Mouse (Mus musculus) brain, adult 2 months (tissue): ENCODE measurements at regions not wholly inside any gene's neighbourhood (a gene's known extent, or its start where the extent isn't known, plus 50 kb on each side); places are given as distances from the start of the nearest gene placed in this dataset.

Experiments used
- DNase-seq: peaks from one replicate; pipeline ENCODE4 v3.0.0; 2011; ENCODE audit warnings: low read depth, low spot score

GRCm38 (mm10) chr3:144378524-144379225, 173.7 kb upstream of the Lmo4 start:
- DNase-seq: no peak

- DNase-seq: peak; percentile 66
Measured at GRCm38 (mm10) chr3:144377626-144378523, 172.9 kb upstream of the Lmo4 start.

GRCm38 (mm10) chr3:144376463-144377402, 171.7 kb upstream of the Lmo4 start:
- DNase-seq: no peak

GRCm38 (mm10) chr3:144375725-144376412, 170.8 kb upstream of the Lmo4 start:
- no peak for DNase-seq

- no peak for DNase-seq
Measured at GRCm38 (mm10) chr3:144368300-144368699, 163.3 kb upstream of the Lmo4 start.

GRCm38 (mm10) chr3:144367766-144368116, 162.7 kb upstream of the Lmo4 start:
- DNase-seq: no peak

- DNase-seq: peak; percentile 72
Measured at GRCm38 (mm10) chr3:144366976-144367765, 162.2 kb upstream of the Lmo4 start.

GRCm38 (mm10) chr3:144365894-144366293, 160.9 kb upstream of the Lmo4 start:
- no peak for DNase-seq

- DNase-seq: peak; percentile 20
Measured at GRCm38 (mm10) chr3:144362472-144362871, 157.5 kb upstream of the Lmo4 start.

GRCm38 (mm10) chr3:144361203-144361978, 156.4 kb upstream of the Lmo4 start:
- DNase-seq: no peak

GRCm38 (mm10) chr3:144356948-144357295, 151.9 kb upstream of the Lmo4 start:
- DNase-seq: no peak

GRCm38 (mm10) chr3:144356103-144356947, 151.3 kb upstream of the Lmo4 start:
- no peak for DNase-seq

- no peak for DNase-seq
Measured at GRCm38 (mm10) chr3:144352559-144352958, 147.5 kb upstream of the Lmo4 start.

- DNase-seq: peak; percentile 31
Measured at GRCm38 (mm10) chr3:144348431-144348830, 143.4 kb upstream of the Lmo4 start.

- no peak for DNase-seq
Measured at GRCm38 (mm10) chr3:144335237-144335636, 130.2 kb upstream of the Lmo4 start.

GRCm38 (mm10) chr3:144334201-144334600, 129.2 kb upstream of the Lmo4 start:
- DNase-seq: no peak

GRCm38 (mm10) chr3:144332353-144332752, 127.3 kb upstream of the Lmo4 start:
- no peak for DNase-seq

- DNase-seq: no peak
Measured at GRCm38 (mm10) chr3:144329117-144329516, 124.1 kb upstream of the Lmo4 start.
